Mouse (Mus musculus): Measurements from ENCODE around the gene Cx3cl1.

DNA sequence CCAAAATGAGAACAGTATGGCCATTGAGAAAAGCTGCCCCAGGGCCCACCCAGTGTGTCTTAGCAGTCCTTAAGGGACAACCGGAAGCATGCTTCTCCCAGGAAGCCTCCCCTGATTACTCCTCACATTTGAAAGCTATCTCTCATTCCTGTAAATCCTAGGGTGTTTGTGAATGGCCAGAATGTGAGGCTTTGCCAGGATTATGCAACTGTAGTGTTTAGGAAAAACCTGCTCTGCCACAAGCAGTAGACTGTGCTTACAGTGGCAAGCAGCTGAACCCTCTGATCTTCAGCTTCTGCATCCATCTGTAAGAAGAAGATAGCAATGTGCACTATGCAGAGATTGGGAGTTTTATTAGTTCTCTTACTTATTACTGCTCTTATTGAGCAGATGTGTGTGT is 2.8 kb downstream of the Cx3cl1 start:
- no peak for TF ChIP-seq GATA1 (IDR thresholded peaks at IDR 0.05; ENCODE audit: borderline replicate concordance, low read length)
- no peak for TF ChIP-seq FLI1 (IDR thresholded peaks at IDR 0.05; ENCODE audit: low read length)
